Mouse (Mus musculus) mammary gland, adult 2 months (tissue): ENCODE data around the gene Atm. TPM values are rescaled to one million over a fixed set of nuclear protein-coding genes. Genes with fewer than 3 reads are reported as not detected.

ENCODE experiments used
- polyA plus RNA-seq: library from polyadenylated mRNA; depleted of rRNA; stranded (reverse); fragments of >200 nt; gene quantifications from 2 replicates; pipeline ENCODE4 v1.2.3, GENCODE M21; 2012; ENCODE audit warnings: low replicate concordance; rRNA removed

The Atm gene
- polyA plus RNA-seq, result 1.1 and 3.7 TPM in 2 replicates

DNA sequence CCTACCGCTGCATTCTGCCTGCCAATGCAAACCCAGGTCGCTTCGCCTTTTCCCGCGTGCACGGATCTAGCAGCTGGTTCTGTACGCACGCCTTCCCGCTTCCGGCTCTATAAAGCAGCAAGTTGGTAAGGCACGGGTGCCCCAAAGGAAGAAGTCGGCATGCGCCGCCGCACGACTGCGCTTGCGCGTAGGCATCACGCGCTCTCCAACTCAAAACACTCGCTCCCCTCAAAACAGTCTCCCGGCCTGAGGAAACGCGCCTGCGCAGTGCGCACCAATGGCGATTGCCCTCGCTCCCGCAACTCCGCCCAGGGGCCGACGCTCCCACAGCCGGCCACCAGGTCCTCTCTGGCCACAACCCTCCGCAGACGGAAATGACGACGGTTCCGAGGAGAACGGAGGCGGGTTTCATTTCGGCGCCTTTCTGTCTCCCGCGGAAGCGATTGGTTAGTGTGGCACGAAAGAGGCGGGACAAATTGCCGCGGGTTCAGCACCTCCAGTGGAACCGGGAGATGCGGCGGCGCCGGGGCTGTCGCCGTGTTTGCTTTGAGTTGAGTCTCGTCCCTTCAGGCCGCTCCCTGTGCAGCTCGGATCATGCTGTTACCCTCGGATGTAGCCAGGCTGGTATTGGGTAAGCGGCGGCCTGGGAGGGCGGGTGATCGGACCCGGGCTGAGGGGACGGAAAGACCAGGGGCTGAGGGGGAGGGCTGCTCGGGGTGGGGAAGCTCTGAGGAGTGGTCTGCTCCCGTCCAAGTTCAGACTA lies at the start of gene Atm, which contains the start of gene Npat:
TSS of gene Atm (minus strand) at position 183 of the 763 bp plus-strand sequence.
TSS of gene Npat (plus strand) at position 490 of the 763 bp plus-strand sequence.

DNA sequence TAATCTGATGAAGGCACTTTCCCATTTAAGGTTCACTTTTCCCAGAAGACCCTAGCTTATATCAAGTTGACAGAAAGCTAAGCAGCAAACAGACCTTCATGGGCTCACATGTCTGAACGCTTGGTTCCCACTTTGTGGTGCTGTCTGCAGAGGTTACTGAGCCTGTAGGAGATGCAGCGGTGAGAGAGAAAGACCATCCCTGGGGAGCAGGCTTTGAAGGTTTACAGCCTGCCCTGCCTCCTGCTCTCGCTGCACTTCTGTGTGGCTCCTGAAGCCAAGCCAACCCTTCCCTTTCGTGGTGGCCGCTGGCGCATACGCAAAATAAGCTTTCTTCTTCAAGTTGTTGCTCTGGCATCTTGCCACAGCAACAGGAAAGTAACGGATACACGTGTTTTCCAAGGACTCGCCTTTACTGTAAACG lies 134.2 kb downstream of the Atm start, which contains the start of gene 4930550C14Rik:
TSS of gene 4930550C14Rik (plus strand) at position 35 of the 421 bp plus-strand sequence.

Other genes starting within 250 kb of the Atm start
- 0.23 and 0.55 TPM in 2 replicates for gene Exph5, start 235.1 kb downstream of the Atm start, polyA plus RNA-seq
- gene Kdelc2, start 152.7 kb downstream of the Atm start, polyA plus RNA-seq, result 5.5 and 9.8 TPM in 2 replicates
- 0.18 and 0.34 TPM in 2 replicates for gene 4930550C14Rik, start 134.4 kb downstream of the Atm start, polyA plus RNA-seq
- 1.8 and 4.3 TPM in 2 replicates for gene Npat, start 307 bp upstream of the Atm start, polyA plus RNA-seq
- gene Acat1, start 73.6 kb upstream of the Atm start, polyA plus RNA-seq, result 42.4 and 69.2 TPM in 2 replicates
- gene Cul5, start 133.3 kb upstream of the Atm start, polyA plus RNA-seq, result 5.1 and 7.3 TPM in 2 replicates
- 0.52 and 0.53 TPM in 2 replicates for gene Rab39, start 169.5 kb upstream of the Atm start, polyA plus RNA-seq
- gene Slc35f2, start 234.8 kb upstream of the Atm start, polyA plus RNA-seq, result 1.5 and 1.6 TPM in 2 replicates